Mouse (Mus musculus): ENCODE data around the gene Gm15155.
"Not testable (repeated sequence)": the region's sequence is repeated elsewhere in the genome, so short reads cannot be mapped to it uniquely, and the experiment has no call there.

Gene Gm15155

GRCm38 (mm10) chrX:156155776-156156175, 531.2 kb downstream of the Gm15155 start:
- DNase-seq, result no peak

DNA sequence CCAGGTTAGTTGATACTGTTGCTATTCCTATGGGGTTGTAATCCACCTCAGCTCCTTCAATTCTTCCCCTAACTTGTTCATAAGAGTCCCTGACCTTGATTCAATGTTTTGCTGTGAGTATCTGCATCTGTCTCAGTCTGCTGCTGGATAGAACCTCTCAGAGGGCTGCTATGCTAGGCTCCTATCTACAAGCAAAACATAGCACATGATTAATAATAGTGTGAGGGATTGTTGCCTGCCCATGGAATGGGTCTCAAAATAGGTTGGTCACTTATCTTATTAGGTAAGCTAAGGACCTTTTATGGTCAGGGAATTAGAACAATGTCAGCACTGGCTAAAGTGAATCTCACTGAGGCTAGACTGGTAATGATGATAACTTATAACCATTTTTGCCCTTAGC, 547.0 kb downstream of the Gm15155 start:
- no peak for DNase-seq

DNA sequence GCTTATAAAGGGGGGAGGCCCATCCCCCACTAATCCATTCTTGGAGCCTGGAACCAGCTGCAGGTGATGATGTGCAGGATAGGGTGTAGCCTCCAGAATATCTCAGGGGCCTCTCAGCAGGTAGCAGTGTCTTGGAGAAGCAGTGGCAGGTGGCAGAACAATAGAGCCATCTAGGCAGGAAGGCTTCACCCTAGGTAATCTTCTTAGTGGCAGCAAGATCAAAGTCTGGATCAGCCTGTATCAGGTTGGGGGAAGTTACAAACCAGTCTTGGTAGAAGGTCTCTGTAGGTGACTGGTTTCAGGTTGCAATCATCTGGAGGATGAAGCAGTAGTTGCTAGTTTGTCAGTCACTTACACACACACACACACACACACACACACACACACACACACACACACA, 679.3 kb downstream of the Gm15155 start:
- DNase-seq, result not testable (repeated sequence)

All from kidney, postnatal 10 days (tissue).